Mouse (Mus musculus) testis, adult 2 months (tissue): Measurements from ENCODE around the gene Lyl1.

Experiments used
- CTCF ChIP-seq: fragments of 200-500 bp; IDR thresholded peaks from 2 replicates; pipeline ENCODE4 v1.5.1; 2012; ENCODE audit warnings: low read depth, mild to moderate bottlenecking, inconsistent platforms, low read length, moderate library complexity; ENCODE audit not compliant: control insufficient read depth, insufficient read depth, insufficient replicate concordance
- POLR2A ChIP-seq: fragments of 200-500 bp; IDR thresholded peaks from 2 replicates; pipeline ENCODE4 v1.6.1; 2012; ENCODE audit warnings: low read depth, mild to moderate bottlenecking, inconsistent platforms, low read length, moderate library complexity; ENCODE audit not compliant: control insufficient read depth

DNA sequence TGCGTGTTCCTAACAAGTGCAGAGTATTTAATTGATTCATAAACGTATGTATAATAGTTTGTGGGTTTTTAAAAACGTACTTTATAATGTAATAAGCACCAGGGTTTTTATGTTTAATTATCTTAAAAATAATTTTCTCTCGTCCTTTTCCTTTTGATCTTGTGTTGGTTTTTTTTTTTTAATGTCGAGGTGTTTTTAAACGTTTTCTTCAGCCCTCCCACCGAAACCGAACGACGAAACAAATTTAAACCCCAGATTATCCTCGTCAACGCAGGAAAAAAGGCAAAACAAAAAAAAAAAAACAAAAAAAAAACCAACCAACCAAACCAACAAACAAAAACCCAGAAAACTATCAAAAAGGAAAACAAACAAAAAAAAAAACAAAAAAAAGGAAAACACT, 4.7 kb downstream of the Lyl1 start:
- TF ChIP-seq CTCF (no peak), POLR2A (no peak)
